Mouse (Mus musculus) layer of hippocampus, adult 2 months (tissue): Measurements from ENCODE around the gene Sec22c. TPM values are rescaled to one million over a fixed set of nuclear protein-coding genes. Genes with fewer than 3 reads are reported as not detected.

Experiments
- DNase-seq, 2 experiments: peaks; one replicate each; pipeline ENCODE4 v3.0.0; 2022; ENCODE audit warnings: low spot score in 2 of 2
- H3K27ac ChIP-seq: fragments of 200-600 bp; 2 replicates; pipeline ENCODE4 v1.8.1; 2022
- H3K4me3 ChIP-seq: fragments of 200-600 bp; 2 replicates; pipeline ENCODE4 v1.8.1; 2022; ENCODE audit warnings: mild to moderate bottlenecking
- CTCF ChIP-seq: fragments of 200-600 bp; conservative IDR thresholded peaks from 2 replicates; pipeline ENCODE4 v1.8.1; 2022; ENCODE audit warnings: antibody characterized with exemption, mild to moderate bottlenecking, moderate library complexity
- total RNA-seq, 2 experiments: library from RNA; stranded (reverse); gene quantifications; 2 replicates each; pipeline ENCODE4 v1.2.3; 2021

Gene Sec22c
- total RNA-seq, 2 experiments from 2014 or later: 27.5 to 32.8 TPM

- no peak overlapping the region for H3K4me3 ChIP-seq
- DNase-seq: no peak
- TF ChIP-seq CTCF: no peak
- H3K27ac ChIP-seq: no peak overlapping the region
These were observed 73.3 kb downstream of the Sec22c start for GRCm38 (mm10) chr9:121631946-121632345.

DNA sequence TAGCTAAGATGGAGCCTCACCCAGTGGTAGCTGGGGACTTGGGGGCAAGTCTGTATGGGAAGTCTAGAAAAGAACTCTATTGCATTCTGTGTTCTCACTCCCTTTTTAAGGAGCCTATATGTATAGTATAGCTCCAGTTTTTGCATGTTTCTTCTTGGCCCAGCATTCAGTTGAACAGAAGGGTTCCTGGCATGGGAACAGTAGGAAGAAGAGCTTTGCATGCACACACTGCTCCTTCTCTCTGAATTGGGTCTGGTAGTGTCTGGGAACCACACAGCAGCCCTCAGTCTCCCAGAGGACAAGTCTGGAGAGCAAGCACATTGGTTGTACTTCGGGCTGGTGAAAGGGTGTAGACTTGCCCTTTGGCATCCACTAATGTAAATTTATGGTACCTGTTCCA, 74.7 kb downstream of the Sec22c start:
- no peak for DNase-seq
- TF ChIP-seq CTCF: no peak
- H3K4me3 ChIP-seq: no peak overlapping the region
- no peak overlapping the region for H3K27ac ChIP-seq

Other genes starting within 250 kb of the Sec22c start
- 100 to 1,000 TPM; 667 to 672 TPM for gene Cck, start 209.8 kb downstream of the Sec22c start, total RNA-seq
- gene Lyzl4, start 63.4 kb downstream of the Sec22c start, total RNA-seq: 1 to 10 TPM in 1 of 2 experiments, under 1 TPM in 1; 0.76 to 1.5 TPM
- gene Vipr1, start 62.8 kb downstream of the Sec22c start, total RNA-seq: 10 to 100 TPM; 18.7 to 21.2 TPM
- 10 to 100 TPM; 71.8 to 78.8 TPM for gene Ss18l2, start 4.8 kb upstream of the Sec22c start, total RNA-seq
- 100 to 1,000 TPM; 104 to 127 TPM for gene Nktr, start 13.7 kb upstream of the Sec22c start, total RNA-seq
- gene Zfp651, start 53.8 kb upstream of the Sec22c start, total RNA-seq: 100 to 1,000 TPM; 101 to 102 TPM
- 1 to 10 TPM; 3.3 to 4.6 TPM for gene Klhl40, start 72.1 kb upstream of the Sec22c start, total RNA-seq
- 10 to 100 TPM; 15.6 to 19.9 TPM for gene Hhatl, start 87.0 kb upstream of the Sec22c start, total RNA-seq
- gene Ccdc13, start 134.0 kb upstream of the Sec22c start, total RNA-seq: 10 to 100 TPM in 1 of 2 experiments, 1 to 10 TPM in 1; 7.8 to 10.0 TPM
- gene Higd1a, start 152.9 kb upstream of the Sec22c start, total RNA-seq: 10 to 100 TPM; 84.4 to 88.4 TPM
- 1 to 10 TPM; 1.7 to 2.3 TPM for gene Ackr2, start 192.9 kb upstream of the Sec22c start, total RNA-seq
- gene Cyp8b1, start 210.8 kb upstream of the Sec22c start, total RNA-seq: not detected
- gene Fam198a, start 245.5 kb upstream of the Sec22c start, total RNA-seq: 1 to 10 TPM; 6.7 to 9.1 TPM